Comparison of ENCODE assay signal across 6 mouse cellular contexts in the genomic region with DNA sequence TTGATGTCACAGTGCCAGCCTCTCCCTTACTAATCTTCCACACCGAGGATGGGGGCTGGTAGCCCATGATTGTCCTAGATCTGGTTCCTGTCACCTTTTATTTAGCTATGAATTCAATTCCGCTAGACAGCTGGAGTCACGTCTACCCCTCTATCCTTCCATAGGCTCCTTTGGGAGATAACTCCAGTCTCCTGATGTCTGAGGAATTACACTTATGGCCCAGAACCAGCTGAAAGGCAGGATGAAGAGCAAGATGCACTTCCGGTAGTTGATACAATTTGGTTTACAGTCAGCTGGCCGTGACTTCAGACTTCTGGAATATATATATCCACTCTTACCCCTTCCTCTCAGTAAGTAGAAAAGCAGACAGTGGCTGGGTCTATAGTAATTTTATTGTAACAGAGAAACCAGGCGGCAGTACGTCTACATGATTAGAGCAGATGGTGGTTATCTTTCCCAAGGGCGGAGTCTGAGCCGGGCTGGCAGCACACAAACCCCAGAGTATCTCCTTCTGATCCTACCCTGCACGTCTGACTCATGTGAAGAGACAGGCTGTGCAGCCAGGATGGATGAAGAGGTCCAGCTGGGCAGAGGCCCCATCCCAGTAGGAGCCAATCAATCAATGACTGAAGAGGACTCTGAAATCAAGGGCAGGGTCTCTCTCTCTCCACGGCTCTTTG. TPM values are rescaled to one million over a fixed set of nuclear protein-coding genes. Genes with fewer than 3 reads are reported as not detected.
DNase-seq lines count a peak whose midpoint lies in the region; ATAC-seq and TF ChIP-seq lines count a peak whose summit lies in the region.
"Not testable (repeated sequence)": the region's sequence is repeated elsewhere in the genome, so short reads cannot be mapped to it uniquely, and the experiment has no call there.

No protein-coding gene starts in this region.

- not testable (repeated sequence) for H3K4me2 ChIP-seq in embryonic facial prominence, embryonic 14.5 days (ENCODE audit: low read depth, low read length); hindbrain, embryonic 13.5 days; intestine, embryonic 16.5 days (ENCODE audit: low read depth, low read length); liver, embryonic 12.5 days; liver, postnatal 0 days (ENCODE audit: low read depth, low read length)

- TF ChIP-seq EP300 in liver, postnatal 0 days (IDR thresholded peaks at IDR 0.05; ENCODE audit: low read depth) = not testable (repeated sequence)

- peak; percentile 41; the same call in 1 of the 2 replicates for ATAC-seq in embryonic facial prominence, embryonic 14.5 days (ENCODE audit: low read depth)
- ATAC-seq in hindbrain, embryonic 13.5 days (ENCODE audit: low FRiP score) = peak; percentile 43; the same call in 1 of the 2 replicates
- ATAC-seq in intestine, embryonic 16.5 days = peak; percentile 42; the same call in 1 of the 2 replicates
- ATAC-seq in liver, embryonic 12.5 days = peak; percentile 60
- ATAC-seq in liver, postnatal 0 days = peak; percentile 46

- DNase-seq in embryonic facial prominence, embryonic 14.5 days (ENCODE audit: low spot score); liver, postnatal 0 days: not testable (repeated sequence)

- WGBS in embryonic facial prominence, embryonic 14.5 days = 81% methylated on average over 10 of the region's 11 CpGs
- WGBS in hindbrain, embryonic 13.5 days = 78% methylated on average over 10 of the region's 11 CpGs
- 69% methylated on average over 10 of the region's 11 CpGs for WGBS in intestine, embryonic 16.5 days
- 56% methylated on average over 10 of the region's 11 CpGs for WGBS in liver, embryonic 12.5 days (ENCODE audit: insufficient replicate concordance)
- 65% methylated on average over 10 of the region's 11 CpGs for WGBS in liver, postnatal 0 days (ENCODE audit: insufficient replicate concordance)
- 62% methylated on average over 11 of the region's 11 CpGs for WGBS in olfactory bulb, adult 2 months

- H3K4me3 ChIP-seq in embryonic facial prominence, embryonic 14.5 days (ENCODE audit: low read depth, low read length); hindbrain, embryonic 13.5 days; intestine, embryonic 16.5 days (ENCODE audit: low read length); liver, embryonic 12.5 days; liver, postnatal 0 days (ENCODE audit: low read depth, low read length); olfactory bulb, adult 2 months (ENCODE audit: insufficient read depth, low read depth, low read length): not testable (repeated sequence)

- not testable (repeated sequence) for H3K9me3 ChIP-seq in embryonic facial prominence, embryonic 14.5 days (ENCODE audit: control insufficient read depth, low read length); hindbrain, embryonic 13.5 days; intestine, embryonic 16.5 days (ENCODE audit: control insufficient read depth, low read length); liver, embryonic 12.5 days (replicated peaks); liver, postnatal 0 days (ENCODE audit: low read length)

- H3K27me3 ChIP-seq in embryonic facial prominence, embryonic 14.5 days (replicated peaks; ENCODE audit: control insufficient read depth, insufficient read depth, low read length); hindbrain, embryonic 13.5 days; intestine, embryonic 16.5 days (replicated peaks; ENCODE audit: control insufficient read depth, insufficient read depth, low read length); liver, embryonic 12.5 days (replicated peaks); liver, postnatal 0 days (ENCODE audit: insufficient read depth, low read length): not testable (repeated sequence)

- not testable (repeated sequence) for H3K9ac ChIP-seq in embryonic facial prominence, embryonic 14.5 days (ENCODE audit: low read depth, low read length); hindbrain, embryonic 13.5 days; intestine, embryonic 16.5 days (ENCODE audit: low read depth, low read length); liver, embryonic 12.5 days; liver, postnatal 0 days (replicated peaks)

- not testable (repeated sequence) for H3K27ac ChIP-seq in embryonic facial prominence, embryonic 14.5 days (replicated peaks; ENCODE audit: low read depth, low read length); intestine, embryonic 16.5 days (ENCODE audit: low read length); liver, embryonic 12.5 days; liver, postnatal 0 days (ENCODE audit: low read depth)
- H3K27ac ChIP-seq in hindbrain, embryonic 13.5 days = peak overlapping the region; percentile 8; the same call in 1 of the 2 replicates
- H3K27ac ChIP-seq in olfactory bulb, adult 2 months (ENCODE audit: insufficient read depth, low read depth, low read length) = 0 out of 2 replicates have a peak overlapping the region, but pooled peaks have one; percentile 67

- not testable (repeated sequence) for TF ChIP-seq CTCF in liver, postnatal 0 days (IDR thresholded peaks at IDR 0.05; ENCODE audit: low read depth); olfactory bulb, adult 2 months (IDR thresholded peaks at IDR 0.05; ENCODE audit: insufficient read depth, low read depth, low read length)

- not testable (repeated sequence) for H3K4me1 ChIP-seq in embryonic facial prominence, embryonic 14.5 days (ENCODE audit: control insufficient read depth, insufficient read depth, low read length); hindbrain, embryonic 13.5 days (replicated peaks); intestine, embryonic 16.5 days (ENCODE audit: control insufficient read depth, insufficient read depth, low read length); liver, embryonic 12.5 days; liver, postnatal 0 days (ENCODE audit: insufficient read depth); olfactory bulb, adult 2 months (ENCODE audit: control insufficient read depth, insufficient read depth, low read length)

- H3K36me3 ChIP-seq in embryonic facial prominence, embryonic 14.5 days (ENCODE audit: control insufficient read depth, insufficient read depth, low read length) = peaks cover 33% of the 10 kb centered on the region
- peaks cover 57% of the 10 kb centered on the region for H3K36me3 ChIP-seq in hindbrain, embryonic 13.5 days
- H3K36me3 ChIP-seq in intestine, embryonic 16.5 days (ENCODE audit: control insufficient read depth, insufficient read depth, low read length) = peaks cover 21% of the 10 kb centered on the region
- H3K36me3 ChIP-seq in liver, embryonic 12.5 days = peaks cover 53% of the 10 kb centered on the region
- H3K36me3 ChIP-seq in liver, postnatal 0 days (replicated peaks; ENCODE audit: insufficient read depth, low read length) = peaks cover 28% of the 10 kb centered on the region

- TF ChIP-seq POLR2A in olfactory bulb, adult 2 months (IDR thresholded peaks at IDR 0.05; ENCODE audit: insufficient read depth, low read depth, low read length) = not testable (repeated sequence)

RNA-seq across cellular contexts. Expression of gene Slc38a7, which starts 10.6 kb away (rescaled TPM):
- 13.1 and 15.3 TPM in 2 replicates for polyA plus RNA-seq in embryonic facial prominence, embryonic 14.5 days (2014; fragmentation: Nextera tagmentation; extraction: Ambion mirVana)
- polyA plus RNA-seq in hindbrain, embryonic 13.5 days (2015; fragmentation: Nextera tagmentation; extraction: Ambion mirVana) = 20.8 and 24.6 TPM in 2 replicates
- polyA plus RNA-seq in intestine, embryonic 16.5 days (2015; fragmentation: Nextera tagmentation; extraction: Ambion mirVana) = 28.1 and 36.3 TPM in 2 replicates
- polyA plus RNA-seq in liver, embryonic 12.5 days (2016; fragmentation: Nextera tagmentation; extraction: Ambion mirVana) = 9.7 and 10.3 TPM in 2 replicates
- 7.0 and 9.4 TPM in 2 replicates for polyA plus RNA-seq in liver, postnatal 0 days (2015; fragmentation: Nextera tagmentation; extraction: Ambion mirVana)
- not detected in 2 replicates for polyA plus RNA-seq in olfactory bulb, adult 2 months (2012; ENCODE audit: insufficient read depth, insufficient read length, low replicate concordance, missing spikeins)

RNA-seq across cellular contexts. Expression of gene Got2, which starts 24.4 kb away (rescaled TPM):
- 61.9 and 71.2 TPM in 2 replicates for polyA plus RNA-seq in embryonic facial prominence, embryonic 14.5 days (2014; fragmentation: Nextera tagmentation; extraction: Ambion mirVana)
- 186 and 188 TPM in 2 replicates for polyA plus RNA-seq in hindbrain, embryonic 13.5 days (2015; fragmentation: Nextera tagmentation; extraction: Ambion mirVana)
- polyA plus RNA-seq in intestine, embryonic 16.5 days (2015; fragmentation: Nextera tagmentation; extraction: Ambion mirVana) = 281 and 283 TPM in 2 replicates
- polyA plus RNA-seq in liver, embryonic 12.5 days (2016; fragmentation: Nextera tagmentation; extraction: Ambion mirVana) = 203 and 223 TPM in 2 replicates
- polyA plus RNA-seq in liver, postnatal 0 days (2015; fragmentation: Nextera tagmentation; extraction: Ambion mirVana) = 299 and 308 TPM in 2 replicates
- polyA plus RNA-seq in olfactory bulb, adult 2 months (2012; ENCODE audit: insufficient read depth, insufficient read length, low replicate concordance, missing spikeins) = not detected in 2 replicates

RNA-seq across cellular contexts. Expression of gene Sap18b, which starts 38.8 kb away (rescaled TPM):
- polyA plus RNA-seq in embryonic facial prominence, embryonic 14.5 days (2014; fragmentation: Nextera tagmentation; extraction: Ambion mirVana) = 322 and 341 TPM in 2 replicates
- 258 and 278 TPM in 2 replicates for polyA plus RNA-seq in hindbrain, embryonic 13.5 days (2015; fragmentation: Nextera tagmentation; extraction: Ambion mirVana)
- 309 and 333 TPM in 2 replicates for polyA plus RNA-seq in intestine, embryonic 16.5 days (2015; fragmentation: Nextera tagmentation; extraction: Ambion mirVana)
- polyA plus RNA-seq in liver, embryonic 12.5 days (2016; fragmentation: Nextera tagmentation; extraction: Ambion mirVana) = 348 and 354 TPM in 2 replicates
- 281 and 290 TPM in 2 replicates for polyA plus RNA-seq in liver, postnatal 0 days (2015; fragmentation: Nextera tagmentation; extraction: Ambion mirVana)
- not detected in 2 replicates for polyA plus RNA-seq in olfactory bulb, adult 2 months (2012; ENCODE audit: insufficient read depth, insufficient read length, low replicate concordance, missing spikeins)

RNA-seq across cellular contexts. Expression of gene Cnot1, which starts 56.6 kb away (rescaled TPM):
- 75.4 and 93.6 TPM in 2 replicates for polyA plus RNA-seq in embryonic facial prominence, embryonic 14.5 days (2014; fragmentation: Nextera tagmentation; extraction: Ambion mirVana)
- polyA plus RNA-seq in hindbrain, embryonic 13.5 days (2015; fragmentation: Nextera tagmentation; extraction: Ambion mirVana) = 41.0 and 46.4 TPM in 2 replicates
- 44.4 and 46.7 TPM in 2 replicates for polyA plus RNA-seq in intestine, embryonic 16.5 days (2015; fragmentation: Nextera tagmentation; extraction: Ambion mirVana)
- polyA plus RNA-seq in liver, embryonic 12.5 days (2016; fragmentation: Nextera tagmentation; extraction: Ambion mirVana) = 47.7 and 53.7 TPM in 2 replicates
- 11.6 and 16.0 TPM in 2 replicates for polyA plus RNA-seq in liver, postnatal 0 days (2015; fragmentation: Nextera tagmentation; extraction: Ambion mirVana)
- polyA plus RNA-seq in olfactory bulb, adult 2 months (2012; ENCODE audit: insufficient read depth, insufficient read length, low replicate concordance, missing spikeins) = 231 TPM in 1 of 2 replicates, not detected in the other
